Mouse (Mus musculus) brain, embryonic 18.5 days (tissue): ENCODE data around the gene 4931406P16Rik.
A peak's percentile ranks its signal among the peaks of the same experiment; 100 is the strongest.

ENCODE experiments used
- DNase-seq: peaks from one replicate; pipeline ENCODE4 v3.0.0-alpha.2; 2012; ENCODE audit warnings: low read depth, low spot score

The 4931406P16Rik gene

GRCm38 (mm10) chr7:34250738-34251137 lies 62.6 kb downstream of the 4931406P16Rik start, which contains the start of gene Gm6096:
TSS of gene Gm6096 (plus strand) at chr7:34251038.
- no peak for DNase-seq

- no peak for DNase-seq
Observed at GRCm38 (mm10) chr7:34246870-34247499, 66.4 kb downstream of the 4931406P16Rik start.

- DNase-seq: no peak
Observed at GRCm38 (mm10) chr7:34242176-34242575, 71.2 kb downstream of the 4931406P16Rik start.

GRCm38 (mm10) chr7:34238086-34238485 lies 75.3 kb downstream of the 4931406P16Rik start:
- DNase-seq: no peak

- DNase-seq: no peak
Observed at GRCm38 (mm10) chr7:34235602-34236001, 77.7 kb downstream of the 4931406P16Rik start.

- DNase-seq: no peak
Observed at GRCm38 (mm10) chr7:34234610-34235561, 78.5 kb downstream of the 4931406P16Rik start.

GRCm38 (mm10) chr7:34233909-34234609 lies 79.3 kb downstream of the 4931406P16Rik start:
- DNase-seq: peak; percentile 98

- no peak for DNase-seq
Observed at GRCm38 (mm10) chr7:34232785-34233725, 80.3 kb downstream of the 4931406P16Rik start.

GRCm38 (mm10) chr7:34230116-34230515 lies 83.2 kb downstream of the 4931406P16Rik start, which contains the start of gene Gpi1:
TSS of gene Gpi1 (minus strand) at chr7:34230336.
- peak; percentile 51 for DNase-seq

GRCm38 (mm10) chr7:34229691-34230111 lies 83.7 kb downstream of the 4931406P16Rik start:
- DNase-seq: no peak

- DNase-seq: no peak
Observed at GRCm38 (mm10) chr7:34229153-34229552, 84.2 kb downstream of the 4931406P16Rik start.

- DNase-seq: no peak
Observed at GRCm38 (mm10) chr7:34228641-34229040, 84.7 kb downstream of the 4931406P16Rik start.

- no peak for DNase-seq
Observed at GRCm38 (mm10) chr7:34226846-34227245, 86.5 kb downstream of the 4931406P16Rik start.

GRCm38 (mm10) chr7:34226086-34226485 lies 87.3 kb downstream of the 4931406P16Rik start:
- no peak for DNase-seq

GRCm38 (mm10) chr7:34224308-34224707 lies 89.0 kb downstream of the 4931406P16Rik start:
- DNase-seq: no peak

- DNase-seq: no peak
Observed at GRCm38 (mm10) chr7:34222340-34222739, 91.0 kb downstream of the 4931406P16Rik start.

GRCm38 (mm10) chr7:34221594-34222250 lies 91.6 kb downstream of the 4931406P16Rik start:
- DNase-seq: no peak

GRCm38 (mm10) chr7:34218496-34218895 lies 94.9 kb downstream of the 4931406P16Rik start:
- DNase-seq: no peak

- no peak for DNase-seq
Observed at GRCm38 (mm10) chr7:34216474-34216873, 96.9 kb downstream of the 4931406P16Rik start.

GRCm38 (mm10) chr7:34215481-34215880 lies 97.9 kb downstream of the 4931406P16Rik start:
- no peak for DNase-seq
